Mouse (Mus musculus) liver, embryonic 14.5 days (tissue): ENCODE measurements around the gene Lrtm2.
A peak's percentile ranks its signal among the peaks of the same experiment; 100 is the strongest.

ENCODE experiments used
- CTCF ChIP-seq: IDR thresholded peaks from 2 replicates; pipeline ENCODE4 v1.5.1; 2016; ENCODE audit warnings: antibody characterized with exemption, low read depth, control low read depth
- EP300 ChIP-seq: IDR thresholded peaks from 2 replicates; pipeline ENCODE4 v1.6.1; 2016; ENCODE audit warnings: antibody characterized with exemption, low read depth

DNA sequence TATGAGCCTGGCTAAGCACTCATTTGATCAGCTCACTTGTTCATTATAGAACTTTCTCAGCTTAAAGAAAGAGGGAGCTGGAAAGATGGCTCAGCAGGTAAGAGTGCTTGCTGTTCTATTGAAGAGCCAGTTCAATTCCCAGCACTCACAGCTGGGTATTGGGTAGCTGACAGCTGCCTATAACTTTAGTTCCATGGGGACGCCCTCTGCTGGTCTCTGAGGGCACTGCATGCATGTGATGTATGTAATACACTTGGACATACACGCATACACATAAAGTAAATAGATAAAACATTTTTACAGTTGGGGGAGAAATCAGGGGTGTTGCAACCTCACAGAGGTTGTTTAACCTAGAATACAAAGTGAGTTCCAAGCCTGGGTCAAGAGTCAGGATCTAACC is 11.2 kb downstream of the Lrtm2 start:
- TF ChIP-seq CTCF: peak; percentile 50
- no peak for TF ChIP-seq EP300
